Mouse (Mus musculus): Measurements from ENCODE around the gene Ccdc110. TPM values are rescaled to one million over a fixed set of nuclear protein-coding genes. Genes with fewer than 3 reads are reported as not detected.
A peak's percentile ranks its signal among the peaks of the same experiment; 100 is the strongest.

Gene Ccdc110
- total and polyA plus RNA-seq, 3 experiments: not detected

- TF ChIP-seq BHLHE40 (IDR thresholded peaks at IDR 0.05; ENCODE audit: borderline replicate concordance, low read depth, low read length) (no peak), SMC3 (IDR thresholded peaks at IDR 0.05; ENCODE audit: low read depth, low read length) (no peak), POLR2AphosphoS5 (IDR thresholded peaks at IDR 0.05; ENCODE audit: borderline replicate concordance, low read depth, low read length) (no peak), ETS1 (IDR thresholded peaks at IDR 0.05; ENCODE audit: low read depth, low read length) (no peak), NRF1 (IDR thresholded peaks at IDR 0.05; ENCODE audit: insufficient read depth, low read depth, low read length, poor library complexity, severe bottlenecking) (no peak), CTCF (IDR thresholded peaks at IDR 0.05 in 2 of 3, conservative IDR thresholded peaks at IDR 0.05 in 1 of 3; ENCODE audit: control insufficient read depth in 1 of 3, insufficient read depth in 1 of 3, low read depth in 2 of 3, low read length in 3 of 3, poor library complexity in 1 of 3, severe bottlenecking in 1 of 3) (peak; percentile 20 to 50 (median 21); a peak in 5 of 6 replicates)
- Histone ChIP-seq H3K79me2 (ENCODE audit: control insufficient read depth, insufficient read depth, low read length, poor library complexity) (peaks cover under 1% of the 10 kb centered on the region; the same call in 1 of the 2 replicates), H3K27ac (ENCODE audit: control insufficient read depth, low read depth, low read length) (no peak overlapping the region), H3K4me3 (ENCODE audit: control insufficient read depth in 1 of 2, insufficient read depth in 1 of 2, low read depth in 2 of 2, low read length in 2 of 2) (no peak overlapping the region), H3K9me3 (replicated peaks; ENCODE audit: insufficient read depth, low read length) (no peaks in the 10 kb centered on the region), H3K36me3 (ENCODE audit: control insufficient read depth in 1 of 2, insufficient read depth in 2 of 2, low read length in 2 of 2) (peaks cover 0 to 5% of the 10 kb centered on the region in 2 experiments; a peak in 1 of 4 replicates), H3K27me3 (ENCODE audit: control insufficient read depth in 1 of 2, insufficient read depth in 2 of 2, low read length in 2 of 2) (no peaks in the 10 kb centered on the region), H3K9ac (ENCODE audit: control insufficient read depth, low read depth, low read length, poor library complexity, severe bottlenecking) (no peak overlapping the region), H3K4me1 (ENCODE audit: control insufficient read depth in 1 of 2, insufficient read depth in 2 of 2, low read length in 2 of 2) (no peaks in the 10 kb centered on the region)
- no peak for DNase-seq (ENCODE audit: low read depth, low spot score)
These were observed 36.5 kb downstream of the Ccdc110 start for GRCm38 (mm10) chr8:45970894-45971293.

GRCm38 (mm10) chr8:45973988-45974505, 39.6 kb downstream of the Ccdc110 start:
- H3K9ac ChIP-seq (ENCODE audit: control insufficient read depth, low read depth, low read length, poor library complexity, severe bottlenecking): peak overlapping the region; percentile 82
- peaks cover 5 to 8% of the 10 kb centered on the region in 2 experiments; a peak in 3 of 4 replicates for H3K36me3 ChIP-seq (ENCODE audit: control insufficient read depth in 1 of 2, insufficient read depth in 2 of 2, low read length in 2 of 2)
- H3K4me1 ChIP-seq (ENCODE audit: control insufficient read depth in 1 of 2, insufficient read depth in 2 of 2, low read length in 2 of 2): peaks cover 0 to 4% of the 10 kb centered on the region in 2 experiments; a peak in 1 of 4 replicates
- DNase-seq (ENCODE audit: low read depth, low spot score): peak; percentile 82
- no peaks in the 10 kb centered on the region for H3K27me3 ChIP-seq (ENCODE audit: control insufficient read depth in 1 of 2, insufficient read depth in 2 of 2, low read length in 2 of 2)
- peaks cover 9% of the 10 kb centered on the region for H3K79me2 ChIP-seq (ENCODE audit: control insufficient read depth, insufficient read depth, low read length, poor library complexity)
- peak overlapping the region; percentile 81 for H3K27ac ChIP-seq (ENCODE audit: control insufficient read depth, low read depth, low read length)
- H3K4me3 ChIP-seq (ENCODE audit: control insufficient read depth in 1 of 2, insufficient read depth in 1 of 2, low read depth in 2 of 2, low read length in 2 of 2): peak overlapping the region; percentile 49 to 84
- no peaks in the 10 kb centered on the region for H3K9me3 ChIP-seq (replicated peaks; ENCODE audit: insufficient read depth, low read length)
- TF ChIP-seq CTCF (IDR thresholded peaks at IDR 0.05 in 2 of 3, conservative IDR thresholded peaks at IDR 0.05 in 1 of 3; ENCODE audit: control insufficient read depth in 1 of 3, insufficient read depth in 1 of 3, low read depth in 2 of 3, low read length in 3 of 3, poor library complexity in 1 of 3, severe bottlenecking in 1 of 3) (peak in 1 of 3 experiments; percentile 31; a peak in 1 of 6 replicates), MYB (IDR thresholded peaks at IDR 0.05; ENCODE audit: low read depth, low read length) (no peak), JUND (IDR thresholded peaks at IDR 0.05; ENCODE audit: low read depth, low read length) (peak; percentile 99), MYC (IDR thresholded peaks at IDR 0.05; ENCODE audit: low read depth, low read length) (no peak), ZNF384 (IDR thresholded peaks at IDR 0.05; ENCODE audit: low read depth, low read length) (no peak), GABPA (IDR thresholded peaks at IDR 0.05; ENCODE audit: low read depth, low read length) (no peak), MXI1 (IDR thresholded peaks at IDR 0.05; ENCODE audit: low read depth, low read length) (peak; percentile 42; the same call in 1 of the 2 replicates), ZC3H11A (IDR thresholded peaks at IDR 0.05; ENCODE audit: low read depth, low read length) (no peak), USF1 (IDR thresholded peaks at IDR 0.05; ENCODE audit: low read depth, low read length) (no peak), POLR2AphosphoS5 (IDR thresholded peaks at IDR 0.05; ENCODE audit: borderline replicate concordance, low read depth, low read length) (no peak), HCFC1 (IDR thresholded peaks at IDR 0.05; ENCODE audit: low read depth, low read length) (peak; percentile 47), E2F4 (IDR thresholded peaks at IDR 0.05; ENCODE audit: borderline replicate concordance, low read depth, low read length) (no peak), POLR2AphosphoS2 (IDR thresholded peaks at IDR 0.05; ENCODE audit: low read length) (no peak), KAT2A (conservative IDR thresholded peaks at IDR 0.05; ENCODE audit: low read depth, low read length) (no peak), TBP (IDR thresholded peaks at IDR 0.05; ENCODE audit: low read depth, low read length) (no peak), UBTF (IDR thresholded peaks at IDR 0.05; ENCODE audit: borderline replicate concordance, insufficient read depth, low read depth, low read length) (no peak), MAFK (IDR thresholded peaks at IDR 0.05; ENCODE audit: borderline replicate concordance, low read depth, low read length) (no peak), MAX (IDR thresholded peaks at IDR 0.05; ENCODE audit: low read length) (no peak), ZKSCAN1 (IDR thresholded peaks at IDR 0.05; ENCODE audit: low read depth, low read length) (no peak), CHD1 (IDR thresholded peaks at IDR 0.05; ENCODE audit: low read depth, low read length) (no peak), GATA1 (IDR thresholded peaks at IDR 0.05; ENCODE audit: low read depth, low read length) (no peak), ETS1 (IDR thresholded peaks at IDR 0.05; ENCODE audit: low read depth, low read length) (peak; percentile 40; the same call in 1 of the 2 replicates), TAL1 (IDR thresholded peaks at IDR 0.05; ENCODE audit: low read length) (no peak), RAD21 (IDR thresholded peaks at IDR 0.05; ENCODE audit: low read depth, low read length) (no peak), EP300 (IDR thresholded peaks at IDR 0.05; ENCODE audit: low read depth in 1 of 2, low read length in 2 of 2) (no peak; a peak in 1 of 4 replicates), POLR2A (IDR thresholded peaks at IDR 0.05; ENCODE audit: control insufficient read depth in 1 of 2, insufficient read depth in 1 of 2, low read depth in 1 of 2, low read length in 2 of 2, poor library complexity in 1 of 2) (no peak), MAZ (IDR thresholded peaks at IDR 0.05; ENCODE audit: low read depth, low read length) (no peak)
